Mouse (Mus musculus): Measurements from ENCODE around the gene Pabpn1l.

The Pabpn1l gene

DNA sequence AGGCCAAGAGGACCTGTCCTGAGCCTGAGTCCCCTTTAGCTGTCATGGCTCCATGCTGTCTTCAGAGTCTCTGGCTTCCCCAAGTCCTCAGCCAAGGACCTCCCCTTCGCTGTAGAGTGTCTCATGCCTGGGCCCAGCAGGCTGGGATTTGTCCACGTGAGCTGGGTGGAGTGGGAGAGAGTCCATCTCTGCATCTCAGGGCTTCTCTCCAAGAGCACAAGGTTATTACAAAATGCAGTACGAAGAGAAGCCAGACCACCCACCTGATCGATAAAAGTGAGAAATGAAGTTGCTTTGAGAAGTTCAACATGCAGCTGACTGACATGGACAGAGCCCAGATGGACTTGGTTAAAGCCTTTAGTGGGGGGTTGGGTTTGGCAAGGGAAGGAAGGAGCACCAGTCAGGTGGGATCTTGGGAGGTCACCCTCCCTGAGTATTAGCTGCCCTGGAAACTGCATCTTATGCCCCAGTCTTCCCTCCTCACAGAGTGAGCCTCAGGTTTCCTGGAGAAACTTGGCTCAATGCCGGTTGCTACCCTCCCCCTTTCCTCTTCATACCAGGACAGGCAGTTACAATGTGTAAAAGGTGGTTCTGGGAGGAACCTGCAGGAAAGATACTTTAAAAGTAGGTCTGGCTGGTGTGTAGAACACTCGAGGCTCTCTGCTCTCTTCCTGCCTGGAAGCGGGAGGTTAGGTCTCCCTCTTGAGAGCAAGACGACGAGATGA, 6.2 kb downstream of the Pabpn1l start:
- no peak for DNase-seq

DNA sequence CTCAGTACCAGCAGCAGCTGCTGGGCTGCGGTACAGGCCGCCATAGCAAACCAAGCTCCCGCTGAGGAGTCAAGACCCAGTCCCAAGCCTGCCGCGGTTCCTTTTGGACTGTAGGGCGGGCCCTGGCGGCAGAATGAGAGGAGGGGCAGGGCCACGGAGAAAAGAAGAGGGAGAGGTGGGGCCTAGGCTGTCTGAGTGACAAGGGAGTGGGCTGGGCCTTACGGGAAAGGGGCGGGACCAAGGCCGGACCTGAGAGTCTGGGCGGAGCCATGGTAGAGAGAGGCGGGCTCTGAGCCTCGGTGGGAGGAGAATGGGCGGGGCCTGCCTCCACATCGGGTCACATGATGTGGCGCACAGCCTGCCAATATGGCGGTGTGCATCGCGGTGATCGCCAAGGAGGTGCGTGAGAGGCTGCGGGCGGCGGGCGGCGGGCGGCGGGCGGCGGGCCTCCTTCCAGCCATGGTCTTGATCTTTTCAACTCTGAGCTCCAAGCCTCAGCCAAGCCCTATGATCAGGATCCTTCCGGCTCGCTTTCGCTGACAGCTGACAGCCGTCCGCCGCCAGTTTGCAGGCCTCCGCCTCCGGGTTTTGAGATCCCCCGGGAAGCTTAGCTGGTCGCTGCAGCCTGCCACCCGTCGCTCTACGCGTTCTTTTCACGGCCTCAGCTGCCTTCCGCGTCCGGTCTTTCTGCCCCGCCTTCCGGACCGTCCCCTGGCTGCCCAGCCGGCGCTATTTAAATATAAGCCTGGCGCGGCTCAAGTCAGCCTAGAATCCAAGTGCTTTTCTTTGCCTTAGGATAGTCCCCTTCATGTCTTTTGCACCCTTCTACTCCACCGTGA, 11.0 kb downstream of the Pabpn1l start, which contains the start of the genes Galns and Trappc2l:
Gene Galns (minus strand): TSS at position 169 of the 839 bp plus-strand sequence.
Gene Trappc2l (plus strand): TSS at position 346 of the 839 bp plus-strand sequence.
- DNase-seq = peak; percentile 91 to 93

DNA sequence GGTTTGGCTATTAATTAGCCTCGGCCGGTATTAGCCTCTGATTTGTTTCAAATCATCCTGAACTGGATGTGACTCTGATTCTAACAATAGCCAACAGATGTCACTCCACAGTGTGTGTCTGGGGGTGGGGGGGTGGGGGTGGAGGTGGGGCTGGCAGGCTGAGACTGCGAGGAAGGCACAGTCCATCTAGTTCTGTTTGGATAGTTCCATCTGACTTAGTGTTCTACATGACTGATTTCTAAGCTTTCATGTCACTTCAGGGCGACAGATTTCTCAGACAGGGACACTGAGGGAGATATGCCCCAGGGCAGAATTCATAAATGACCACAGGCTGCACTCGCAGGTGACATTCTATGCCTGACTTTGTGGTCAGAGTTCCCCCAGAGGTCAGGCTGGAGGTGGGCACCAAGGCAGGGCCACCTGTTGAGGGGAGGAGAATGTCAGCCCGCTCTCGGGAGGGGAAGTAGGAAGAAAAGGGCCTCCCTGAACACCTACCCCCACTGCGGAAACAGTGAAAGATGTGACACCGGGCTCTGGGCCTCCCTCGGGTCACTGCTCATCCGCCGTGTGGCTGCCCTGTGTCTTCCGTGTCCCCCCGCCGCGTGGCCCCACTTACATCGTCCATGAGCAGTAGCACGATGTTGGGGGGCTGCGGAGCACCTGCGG, 11.8 kb downstream of the Pabpn1l start:
- DNase-seq = no peak

DNA sequence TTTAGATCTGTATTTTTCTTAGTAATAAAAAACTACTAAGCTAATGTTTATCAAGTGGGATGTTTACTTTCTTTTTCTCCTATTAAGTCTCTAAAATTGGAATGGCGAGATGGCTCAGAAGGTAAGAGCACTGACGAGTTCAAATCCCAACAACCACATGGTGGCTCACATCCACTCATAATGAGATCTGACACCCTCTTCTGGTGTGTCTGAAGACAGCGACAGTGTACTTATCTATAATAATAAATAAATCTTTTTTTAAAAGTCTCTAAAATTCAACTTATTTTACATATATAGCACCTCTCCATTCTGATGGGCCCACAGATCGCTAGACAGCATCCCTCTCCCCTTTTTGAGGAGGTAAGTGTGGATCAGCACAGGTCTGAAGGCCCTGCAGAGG, 12.3 kb downstream of the Pabpn1l start:
- no peak for DNase-seq

- DNase-seq = no peak
These were observed 15.7 kb downstream of the Pabpn1l start for GRCm38 (mm10) chr8:122606810-122607209.

- no peak for DNase-seq
These were observed 17.2 kb downstream of the Pabpn1l start for GRCm38 (mm10) chr8:122605367-122605766.

DNA sequence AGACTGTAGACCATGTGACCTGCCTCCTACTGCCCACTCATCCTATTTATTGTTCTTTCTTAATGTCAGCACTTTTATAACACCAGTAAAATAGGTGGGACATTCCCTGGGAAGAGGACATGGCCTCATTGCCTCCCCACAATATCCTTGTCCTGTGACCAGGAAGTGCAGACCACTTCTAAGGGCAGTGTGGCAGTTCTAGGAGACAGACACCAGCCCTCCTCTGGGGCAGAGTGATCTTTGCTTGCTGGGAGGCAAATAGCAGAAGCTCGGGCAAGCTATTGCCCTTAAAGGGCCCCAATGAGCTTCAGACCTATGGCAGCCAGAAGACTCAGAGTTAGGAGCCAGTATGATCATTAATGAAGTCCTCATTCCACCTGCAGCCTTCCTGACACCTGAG, 17.9 kb downstream of the Pabpn1l start:
- DNase-seq = no peak

GRCm38 (mm10) chr8:122600666-122601065, 21.9 kb downstream of the Pabpn1l start:
- DNase-seq = no peak

GRCm38 (mm10) chr8:122596031-122596430, 26.5 kb downstream of the Pabpn1l start:
- no peak for DNase-seq

DNA sequence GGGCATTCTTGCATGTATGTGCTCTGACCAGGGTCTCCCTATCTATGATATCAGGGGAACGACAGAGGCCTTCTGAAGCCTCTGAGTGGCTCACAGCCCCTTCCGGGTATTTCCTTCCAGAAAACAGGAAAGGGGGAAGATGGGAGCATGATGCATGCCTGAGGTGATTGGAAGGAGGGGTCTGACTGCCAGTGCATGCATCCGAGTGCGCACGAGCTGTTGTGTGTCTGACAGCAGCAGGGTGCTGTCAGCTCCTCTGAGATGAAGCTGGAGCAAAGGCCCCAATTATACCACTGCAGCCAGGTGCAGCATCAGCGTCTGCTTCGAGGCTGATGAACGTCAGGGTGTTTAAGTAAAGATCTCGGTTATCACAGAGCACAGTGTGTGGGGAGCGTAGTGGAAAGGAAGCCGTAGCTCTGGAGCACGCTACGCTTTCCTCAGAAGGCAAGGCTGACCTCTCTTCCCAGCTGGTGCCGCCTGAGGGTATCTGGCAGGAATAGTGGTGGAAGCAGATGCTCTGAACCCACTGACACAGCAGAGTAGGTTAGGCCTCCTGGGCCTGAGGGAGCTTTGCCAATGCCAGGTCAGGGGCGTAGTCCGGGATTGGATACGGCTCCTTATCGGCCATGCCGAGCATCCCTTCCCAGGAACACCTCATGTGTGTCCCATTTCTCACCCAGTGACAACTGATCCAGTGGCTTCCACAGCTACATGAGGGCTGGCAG, 28.6 kb downstream of the Pabpn1l start:
- DNase-seq = no peak

- DNase-seq = no peak
These were observed 29.3 kb downstream of the Pabpn1l start for GRCm38 (mm10) chr8:122593240-122593639.

DNA sequence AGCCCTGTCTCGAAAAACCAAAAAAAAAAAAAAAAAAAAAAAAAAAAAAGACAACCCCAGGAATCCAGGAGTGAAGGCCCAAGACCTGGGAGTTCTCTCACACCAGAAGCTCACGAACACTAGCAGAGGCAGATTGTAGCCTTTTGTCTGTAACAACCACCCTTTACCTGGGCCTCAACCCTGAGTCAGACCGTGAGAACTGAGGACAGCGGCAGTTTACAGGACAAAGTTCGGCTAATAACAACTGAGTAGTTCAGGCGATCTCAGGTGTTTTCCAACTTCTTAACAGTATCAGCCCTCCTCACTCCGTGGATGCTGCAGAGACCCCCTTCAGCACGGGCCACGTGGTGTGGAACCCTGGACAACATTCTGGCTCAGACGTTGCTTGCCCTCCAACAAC, 35.8 kb downstream of the Pabpn1l start:
- no peak for DNase-seq

DNA sequence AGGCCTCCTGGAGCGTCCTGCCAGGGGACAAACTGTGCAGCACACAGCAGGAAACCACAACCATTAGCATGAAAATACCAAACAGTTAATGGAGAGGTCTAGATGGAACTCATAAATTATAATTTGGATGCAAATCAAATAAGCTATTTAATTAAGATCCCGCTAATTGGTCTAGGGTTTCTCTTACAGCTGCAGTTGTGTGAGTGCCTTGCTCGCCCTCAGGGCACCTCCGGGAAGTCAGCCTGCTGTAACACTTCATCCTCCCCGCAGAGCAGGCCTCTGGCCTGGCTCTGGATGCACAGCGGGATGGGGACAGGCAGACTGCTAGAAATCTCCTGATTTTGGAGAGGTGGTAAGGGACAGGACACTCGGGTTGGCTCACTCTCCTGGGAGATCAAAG, 36.4 kb downstream of the Pabpn1l start:
- no peak for DNase-seq

DNA sequence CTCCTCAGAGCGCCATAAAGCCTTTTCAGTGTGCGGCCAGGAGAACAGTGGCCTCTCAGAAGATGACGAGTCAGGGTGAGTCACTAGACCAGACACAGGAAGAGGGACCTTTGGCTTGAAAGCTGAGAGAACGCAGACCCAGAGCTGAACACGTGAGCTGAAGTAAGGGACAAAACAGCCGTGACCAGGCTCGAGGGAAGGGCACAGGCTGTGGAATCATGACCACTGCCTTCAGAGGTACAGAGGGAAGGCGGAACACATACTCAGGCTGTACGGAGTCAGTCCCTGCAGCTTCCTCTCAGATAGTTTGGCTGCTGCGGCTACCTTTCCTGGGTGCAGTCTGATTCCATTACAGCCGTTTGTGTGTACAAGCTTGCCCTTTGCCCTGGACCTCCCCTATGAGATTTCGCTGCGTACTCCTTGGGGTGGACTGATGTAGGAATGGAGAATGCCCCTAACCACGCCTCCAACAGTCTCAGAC, 37.1 kb downstream of the Pabpn1l start:
- no peak for DNase-seq

DNA sequence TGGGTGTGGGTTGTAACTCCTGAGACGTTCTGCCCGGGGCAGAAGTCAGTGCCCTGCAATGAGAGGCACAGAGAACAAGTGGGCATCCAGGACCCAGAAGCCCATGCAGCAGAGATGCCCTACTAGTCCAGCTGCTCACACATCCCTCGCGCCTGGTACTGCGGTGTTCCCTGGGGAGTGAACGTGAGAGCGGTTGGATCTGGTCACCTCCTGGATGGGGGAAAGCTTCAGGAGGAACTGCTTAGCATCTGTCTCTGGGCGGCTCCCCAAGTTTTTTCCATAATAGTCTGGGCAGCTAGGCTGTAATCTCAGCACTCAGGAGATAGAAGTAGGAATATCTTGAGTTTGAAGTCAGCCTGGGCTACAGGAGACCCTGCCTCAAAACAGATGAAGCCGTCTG, 37.6 kb downstream of the Pabpn1l start:
- DNase-seq = no peak

DNA sequence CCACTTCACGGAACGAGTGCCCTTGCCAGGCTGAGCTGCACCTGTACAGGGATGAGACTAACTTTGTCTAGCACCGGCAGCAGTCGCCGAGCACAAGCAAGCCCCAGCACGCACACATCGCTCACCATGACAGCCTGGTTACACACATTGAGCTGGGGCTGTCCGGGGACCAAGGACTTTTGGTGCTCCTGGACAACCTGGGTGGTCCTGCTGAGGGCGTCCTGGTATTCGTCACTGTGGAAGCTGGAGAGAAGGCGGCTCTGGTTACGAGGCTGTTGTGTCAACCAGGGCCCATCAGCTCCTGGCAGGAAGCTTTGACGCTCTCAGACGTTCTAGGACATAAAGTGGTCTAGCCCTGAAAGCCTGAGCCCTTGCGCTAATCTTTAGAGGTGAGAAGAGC, 41.6 kb downstream of the Pabpn1l start:
- no peak for DNase-seq

DNA sequence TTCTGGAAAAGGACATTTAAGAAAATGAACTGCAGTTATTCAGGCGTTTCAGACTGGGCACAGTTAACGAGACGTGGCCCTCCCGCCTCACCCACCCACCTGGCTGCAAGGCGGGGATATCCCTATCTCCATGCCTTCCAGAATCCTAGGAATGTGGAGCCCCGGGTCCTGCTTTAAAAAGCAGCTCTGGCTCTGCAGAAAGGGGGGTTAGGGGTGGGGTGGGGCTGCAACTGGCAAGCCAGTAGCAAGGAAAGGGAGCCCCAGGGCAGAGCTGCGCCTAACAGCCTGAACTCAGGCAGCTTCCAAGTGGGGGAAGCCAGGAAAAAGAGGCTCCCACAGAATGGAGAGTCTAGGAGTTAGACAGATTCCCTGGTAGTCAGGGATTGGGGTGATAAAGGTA, 43.3 kb downstream of the Pabpn1l start:
- DNase-seq = no peak

DNA sequence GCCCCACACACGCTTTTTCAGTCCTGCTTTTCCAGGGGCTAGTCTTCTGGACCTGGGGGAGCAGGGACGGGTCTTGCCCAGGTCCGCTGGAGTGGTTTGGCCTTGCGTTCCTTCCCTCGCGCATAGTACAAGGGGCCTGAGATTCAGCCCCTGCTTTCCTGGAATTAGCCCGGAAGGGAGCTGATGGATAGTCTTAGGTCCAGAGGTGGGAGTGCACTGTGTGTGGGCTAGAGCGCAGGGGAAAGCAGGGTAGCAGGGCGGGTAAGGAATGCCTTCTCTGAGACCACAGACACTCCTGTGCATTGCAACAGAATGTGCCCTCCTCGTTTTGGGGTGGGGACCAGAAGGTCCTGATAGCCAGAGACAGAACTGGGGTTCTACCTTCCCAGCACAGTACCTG, 45.4 kb downstream of the Pabpn1l start:
- DNase-seq = no peak

- DNase-seq = peak; percentile 91 to 95
These were observed 45.9 kb downstream of the Pabpn1l start, which contains the start of gene Aprt for GRCm38 (mm10) chr8:122576648-122577022. Gene Aprt, minus strand, starts transcription at chr8:122576909.

DNA sequence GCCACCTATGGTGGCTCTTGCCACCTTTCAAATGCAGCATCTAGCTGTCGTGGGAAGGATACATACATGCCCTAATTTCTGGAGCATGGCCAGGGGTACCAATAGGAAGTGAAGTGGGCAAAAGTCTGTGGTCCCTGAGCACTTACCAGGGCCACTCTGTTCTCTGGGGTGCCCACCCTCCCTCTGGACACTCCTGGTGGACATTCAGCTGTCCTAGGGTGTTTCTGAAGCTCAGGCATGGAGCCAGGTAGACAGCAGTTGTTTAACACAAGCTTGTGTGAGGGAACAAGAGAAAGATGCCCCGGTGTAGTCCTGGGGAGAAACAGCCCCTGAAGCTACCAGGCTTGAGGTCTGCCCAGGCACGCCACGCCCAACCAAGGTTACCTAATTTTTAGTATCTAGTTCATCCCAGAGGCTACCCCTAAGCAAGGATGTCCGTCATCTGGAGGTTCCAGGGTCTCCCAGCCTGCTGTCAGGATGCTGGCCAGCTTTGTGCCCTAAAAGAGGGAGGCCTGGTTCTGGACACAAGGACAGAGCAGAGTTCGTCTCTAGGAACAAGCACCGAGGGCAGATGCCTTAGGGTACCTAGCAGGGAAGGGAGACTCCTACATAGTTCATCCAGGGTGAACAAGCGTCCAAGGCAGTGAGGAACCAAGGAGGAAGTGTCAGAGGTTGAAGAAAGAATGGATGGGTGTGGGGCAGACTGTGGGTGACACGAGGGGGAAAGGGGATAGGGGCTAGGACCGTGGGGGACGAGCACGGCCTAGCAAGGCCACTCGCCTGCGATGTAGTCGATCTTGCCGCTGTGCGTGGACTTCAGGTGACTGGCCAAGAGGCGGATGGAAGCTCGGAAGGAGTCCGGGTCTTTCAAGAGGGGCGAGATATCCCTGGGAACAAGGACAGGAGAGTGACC, 46.5 kb downstream of the Pabpn1l start:
- DNase-seq = no peak

GRCm38 (mm10) chr8:122575286-122575685, 47.3 kb downstream of the Pabpn1l start:
- DNase-seq = no peak

Data from thymus, adult 18-20 months (tissue).